Mouse (Mus musculus) neural tube, embryonic 14.5 days (tissue): ENCODE measurements around the gene Cntnap4. TPM values are rescaled to one million over a fixed set of nuclear protein-coding genes. Genes with fewer than 3 reads are reported as not detected.

Experiments
- ATAC-seq: fragments of 200-750 bp; cut with Nextera tagmentation; 2 replicates; pipeline ENCODE4 v1.8.0; 2017; ENCODE audit warnings: low read depth, mild to moderate bottlenecking, moderate TSS enrichment, moderate library complexity
- H3K27ac ChIP-seq: fragments of 300-500 bp; sonication (generic); 2 replicates; pipeline ENCODE4 v1.5.1; 2014; ENCODE audit warnings: low read depth, mild to moderate bottlenecking, control low read depth, low read length, moderate library complexity, mixed read lengths
- H3K27me3 ChIP-seq: fragments of 300-500 bp; sonication (generic); 2 replicates; pipeline ENCODE4 v1.6.1; 2014; ENCODE audit warnings: low read length; ENCODE audit not compliant: control insufficient read depth, insufficient read depth
- H3K36me3 ChIP-seq: fragments of 300-500 bp; sonication (generic); 2 replicates; pipeline ENCODE4 v1.6.1; 2014; ENCODE audit warnings: low read length, mixed read lengths; ENCODE audit not compliant: control insufficient read depth, insufficient read depth
- H3K4me1 ChIP-seq: fragments of 300-500 bp; sonication (generic); 2 replicates; pipeline ENCODE4 v1.6.1; 2014; ENCODE audit warnings: low read length; ENCODE audit not compliant: control insufficient read depth, insufficient read depth
- H3K4me2 ChIP-seq: fragments of 300-500 bp; sonication (generic); 2 replicates; pipeline ENCODE4 v1.6.1; 2014; ENCODE audit warnings: mild to moderate bottlenecking, low read depth, low read length, control low read depth
- H3K4me3 ChIP-seq: fragments of 300-500 bp; sonication (generic); 2 replicates; pipeline ENCODE4 v1.5.1; 2014; ENCODE audit warnings: low read depth, low read length, control low read depth, mixed read lengths
- H3K9ac ChIP-seq: fragments of 300-500 bp; sonication (generic); replicated peaks from 2 replicates; pipeline ENCODE4 v1.6.1; 2014; ENCODE audit warnings: low read depth, mild to moderate bottlenecking, control low read depth, low read length, mixed read lengths
- H3K9me3 ChIP-seq: fragments of 300-500 bp; sonication (generic); 2 replicates; pipeline ENCODE4 v1.6.1; 2016; ENCODE audit warnings: low read length; ENCODE audit not compliant: control insufficient read depth
- WGBS: fragments of 180-500 bp; shearing (Covaris S2); extraction: QIAGEN DNeasy Blood & Tissue Kit; methylation state at CpG from one replicate; pipeline ENCODE4 v1.1.7; 2014; 5-methylcytosine and 5-hydroxymethylcytosine counted together
- polyA plus RNA-seq: library from polyadenylated mRNA; unstranded; fragments of >200 nt; fragmentation: Nextera tagmentation; extraction: Ambion mirVana; gene quantifications from 2 replicates; pipeline ENCODE4 v1.2.1, GENCODE M21; 2014

Gene Cntnap4
- polyA plus RNA-seq, 1 experiment from 2014 or later, result 21.9 TPM

GRCm38 (mm10) chr8:112922151-112922550 is 352.3 kb downstream of the Cntnap4 start:
- no peaks in the 10 kb centered on the region for H3K27me3 ChIP-seq
- H3K4me3 ChIP-seq, result no peak overlapping the region
- no peak overlapping the region for H3K9ac ChIP-seq
- ATAC-seq, result no peak
- H3K4me1 ChIP-seq, result no peaks in the 10 kb centered on the region
- no peak overlapping the region for H3K4me2 ChIP-seq
- H3K27ac ChIP-seq, result no peak overlapping the region
- H3K9me3 ChIP-seq, result no peaks in the 10 kb centered on the region
- no peaks in the 10 kb centered on the region for H3K36me3 ChIP-seq

GRCm38 (mm10) chr8:112922789-112923188 is 352.9 kb downstream of the Cntnap4 start:
- Histone ChIP-seq H3K9me3 (no peaks in the 10 kb centered on the region), H3K4me3 (no peak overlapping the region), H3K27me3 (no peaks in the 10 kb centered on the region), H3K36me3 (no peaks in the 10 kb centered on the region), H3K9ac (no peak overlapping the region), H3K27ac (no peak overlapping the region), H3K4me2 (no peak overlapping the region), H3K4me1 (no peaks in the 10 kb centered on the region)
- 60% methylated on average over 5 of the region's 5 CpGs for WGBS
- ATAC-seq, result no peak
